Mouse (Mus musculus): ENCODE data around the gene Slc25a47. TPM values are rescaled to one million over a fixed set of nuclear protein-coding genes. Genes with fewer than 3 reads are reported as not detected.

Gene Slc25a47
- polyA plus RNA-seq, 1 experiment from 2014 or later, result 7.4 TPM

DNA sequence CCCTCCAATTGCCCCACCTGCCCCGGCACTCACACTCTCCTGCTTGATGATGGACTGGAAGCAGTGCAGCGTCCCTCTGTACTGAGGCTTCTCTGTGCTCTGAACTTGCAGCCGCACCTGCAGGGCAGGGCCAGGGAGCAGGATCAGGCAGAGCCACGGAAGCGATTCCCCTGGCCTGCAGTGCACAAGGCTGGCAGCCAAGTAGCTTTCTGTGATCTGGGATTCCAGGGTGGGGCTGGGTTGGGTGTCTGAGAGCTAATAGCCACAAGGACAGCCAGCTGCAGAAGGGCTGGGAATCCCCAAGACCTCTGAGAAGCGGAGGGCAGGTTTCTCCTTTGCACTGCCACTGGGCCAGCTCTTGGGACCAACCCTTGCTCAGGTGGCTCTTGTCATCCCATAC lies 8.2 kb upstream of the Slc25a47 start:
- WGBS, result 94% methylated on average over 6 of the region's 6 CpGs
- H3K9me3 ChIP-seq, result no peaks in the 10 kb centered on the region
- H3K9ac ChIP-seq, result no peak overlapping the region
- H3K4me2 ChIP-seq, result no peak overlapping the region
- peaks cover 9% of the 10 kb centered on the region for H3K4me1 ChIP-seq (replicated peaks)
- 0 out of 2 replicates have a peak, but pooled peaks cover 8% of the 10 kb centered on the region for H3K36me3 ChIP-seq
- no peak for ATAC-seq (ENCODE audit: low FRiP score, low read depth)
- no peak overlapping the region for H3K4me3 ChIP-seq
- H3K27ac ChIP-seq (replicated peaks), result no peak overlapping the region
- no peaks in the 10 kb centered on the region for H3K27me3 ChIP-seq

DNA sequence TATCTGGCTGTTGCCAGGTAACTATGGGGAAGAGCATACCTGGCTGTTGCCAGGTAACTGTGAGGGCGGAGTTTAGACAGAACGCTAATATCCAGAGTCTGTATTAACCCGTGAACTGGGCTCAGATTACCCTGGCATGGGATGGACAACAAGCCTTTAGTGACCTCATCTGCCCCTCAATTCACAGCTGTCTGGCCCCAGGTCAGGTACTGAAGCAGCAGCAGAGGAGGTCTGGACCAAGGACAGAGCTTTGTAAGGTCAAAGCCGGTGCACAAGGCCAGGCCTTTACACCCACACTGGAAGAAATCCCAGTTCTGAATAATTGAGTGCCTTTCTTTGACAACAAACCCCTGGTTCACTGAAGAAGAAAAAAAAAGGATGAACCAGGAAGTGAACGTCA lies 6.2 kb upstream of the Slc25a47 start:
- Histone ChIP-seq H3K36me3 (0 out of 2 replicates have a peak, but pooled peaks cover 8% of the 10 kb centered on the region), H3K4me1 (replicated peaks) (peaks cover 29% of the 10 kb centered on the region), H3K9ac (no peak overlapping the region), H3K27me3 (no peaks in the 10 kb centered on the region), H3K4me2 (no peak overlapping the region), H3K9me3 (no peaks in the 10 kb centered on the region), H3K27ac (replicated peaks) (no peak overlapping the region), H3K4me3 (no peak overlapping the region)
- WGBS, result 77% methylated on average over 5 of the region's 5 CpGs
- ATAC-seq (ENCODE audit: low FRiP score, low read depth), result no peak

DNA sequence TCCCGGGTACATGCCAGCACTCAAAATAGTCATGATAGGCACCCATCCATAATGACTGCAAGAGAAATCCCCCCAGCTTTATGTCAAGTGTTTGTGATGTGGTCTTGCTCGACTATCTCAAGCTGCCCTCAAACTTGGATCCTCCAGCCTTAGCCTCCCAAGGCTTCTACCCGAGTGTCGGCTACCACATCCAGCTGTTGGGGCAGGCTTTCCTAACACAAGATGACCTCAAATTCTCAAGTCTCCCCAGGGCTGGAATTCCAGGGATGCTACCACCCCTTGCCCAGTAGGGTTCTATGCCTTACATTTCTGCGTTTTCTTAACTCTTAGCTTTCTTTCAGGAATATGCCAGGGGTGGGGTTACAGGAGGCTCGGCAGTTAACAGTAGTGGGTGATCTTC lies 5.5 kb upstream of the Slc25a47 start:
- ATAC-seq (ENCODE audit: low FRiP score, low read depth), result no peak
- WGBS, result 86% methylated on average over 6 of the region's 6 CpGs
- H3K4me2 ChIP-seq, result no peak overlapping the region

DNA sequence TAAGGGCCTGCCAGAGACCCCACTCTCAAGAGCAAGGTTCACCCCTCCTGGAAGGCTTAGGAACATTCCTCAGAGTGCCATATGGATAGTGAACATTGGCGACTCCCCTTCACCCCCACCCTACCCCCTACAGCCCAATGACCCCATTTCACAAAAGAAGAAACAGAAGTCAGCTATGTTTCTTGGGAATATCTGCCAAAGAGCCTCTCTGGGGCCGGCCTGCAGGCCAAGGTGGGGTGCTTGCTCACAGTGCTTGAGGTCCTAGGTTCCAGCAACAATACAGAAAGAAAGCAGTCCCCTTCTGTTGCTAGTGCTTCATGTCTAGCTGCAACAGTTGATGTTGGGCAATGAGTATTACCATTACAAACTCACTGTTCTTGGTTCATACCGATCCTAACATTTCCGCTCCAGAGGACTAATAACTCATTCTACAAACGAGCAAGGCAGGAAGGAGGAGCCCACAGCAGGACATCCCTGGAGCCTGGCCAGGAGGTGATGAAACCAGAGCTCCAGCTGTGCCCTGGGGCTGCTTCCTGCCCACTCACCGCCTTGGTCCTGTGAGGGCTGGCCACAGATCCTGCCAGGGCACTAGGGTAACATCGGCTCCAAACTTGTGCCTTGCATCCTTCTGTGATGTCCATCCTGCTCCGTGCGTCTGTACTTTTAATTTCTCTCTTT lies 3.7 kb upstream of the Slc25a47 start:
- H3K4me1 ChIP-seq (replicated peaks), result peaks cover 46% of the 10 kb centered on the region
- H3K9me3 ChIP-seq, result no peaks in the 10 kb centered on the region
- no peak overlapping the region for H3K27ac ChIP-seq (replicated peaks)
- H3K27me3 ChIP-seq, result no peaks in the 10 kb centered on the region
- 53% methylated on average over 9 of the region's 9 CpGs for WGBS
- no peak for ATAC-seq (ENCODE audit: low FRiP score, low read depth)
- no peak overlapping the region for H3K4me3 ChIP-seq
- no peak overlapping the region for H3K4me2 ChIP-seq
- no peak overlapping the region for H3K9ac ChIP-seq
- H3K36me3 ChIP-seq, result 0 out of 2 replicates have a peak, but pooled peaks cover 4% of the 10 kb centered on the region

More for the DNA sequence above, 5.5 kb upstream of the Slc25a47 start:
- Histone ChIP-seq H3K9me3 (no peaks in the 10 kb centered on the region), H3K27ac (replicated peaks) (no peak overlapping the region), H3K4me1 (replicated peaks) (peaks cover 36% of the 10 kb centered on the region), H3K9ac (no peak overlapping the region), H3K4me3 (no peak overlapping the region), H3K36me3 (0 out of 2 replicates have a peak, but pooled peaks cover 8% of the 10 kb centered on the region), H3K27me3 (no peaks in the 10 kb centered on the region)

DNA sequence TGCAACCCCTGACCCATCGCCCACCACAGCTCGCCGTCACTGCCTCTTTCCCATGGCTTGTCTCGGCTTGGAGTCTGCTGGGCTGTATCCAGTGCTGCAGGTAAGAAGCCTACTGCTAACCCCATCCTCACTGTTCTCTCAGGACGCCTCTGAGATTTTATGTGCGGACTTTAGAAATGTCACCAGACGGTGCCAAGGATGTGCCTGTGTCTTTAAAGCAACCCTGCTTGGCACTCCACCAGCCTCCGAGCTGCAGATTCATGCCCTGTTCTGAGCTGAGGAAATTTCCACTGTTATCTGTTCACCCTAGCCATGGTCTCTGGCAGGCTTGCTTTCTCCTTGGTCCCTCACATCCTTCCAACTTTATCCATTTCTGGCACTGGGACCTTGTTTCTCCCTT lies 3.0 kb upstream of the Slc25a47 start:
- ATAC-seq (ENCODE audit: low FRiP score, low read depth), result no peak
- H3K4me1 ChIP-seq (replicated peaks), result peaks cover 54% of the 10 kb centered on the region
- no peaks in the 10 kb centered on the region for H3K27me3 ChIP-seq
- no peak overlapping the region for H3K27ac ChIP-seq (replicated peaks)
- H3K9me3 ChIP-seq, result no peaks in the 10 kb centered on the region
- no peak overlapping the region for H3K9ac ChIP-seq
- H3K4me3 ChIP-seq, result no peak overlapping the region
- H3K4me2 ChIP-seq, result no peak overlapping the region
- 83% methylated on average over 8 of the region's 8 CpGs for WGBS
- H3K36me3 ChIP-seq, result 0 out of 2 replicates have a peak, but pooled peaks cover 4% of the 10 kb centered on the region

DNA sequence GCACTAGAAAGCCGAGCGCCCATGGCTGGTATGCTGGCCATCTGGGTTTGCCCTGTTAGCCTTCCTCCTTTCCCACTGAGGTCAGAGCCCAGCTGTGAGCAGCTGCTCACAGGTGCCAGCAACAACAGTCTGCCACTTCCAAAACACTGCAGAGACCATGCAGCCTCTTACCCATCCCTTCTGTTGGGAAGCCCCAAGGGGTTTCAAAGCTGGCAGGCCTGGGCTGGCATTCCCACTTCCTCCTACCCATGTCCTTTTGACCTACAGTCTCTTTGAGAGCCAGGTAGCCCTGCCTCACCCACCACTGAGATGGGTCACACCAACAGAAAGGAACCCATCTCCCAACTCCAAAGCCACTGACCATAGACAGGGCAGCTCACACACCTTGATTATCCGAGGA lies 2.4 kb upstream of the Slc25a47 start:
- H3K4me3 ChIP-seq, result no peak overlapping the region
- WGBS, result 92% methylated on average over 3 of the region's 3 CpGs
- no peak overlapping the region for H3K27ac ChIP-seq (replicated peaks)
- H3K27me3 ChIP-seq, result no peaks in the 10 kb centered on the region
- H3K9ac ChIP-seq, result no peak overlapping the region
- ATAC-seq (ENCODE audit: low FRiP score, low read depth), result no peak
- no peaks in the 10 kb centered on the region for H3K36me3 ChIP-seq
- no peaks in the 10 kb centered on the region for H3K9me3 ChIP-seq
- peaks cover 60% of the 10 kb centered on the region for H3K4me1 ChIP-seq (replicated peaks)
- no peak overlapping the region for H3K4me2 ChIP-seq

DNA sequence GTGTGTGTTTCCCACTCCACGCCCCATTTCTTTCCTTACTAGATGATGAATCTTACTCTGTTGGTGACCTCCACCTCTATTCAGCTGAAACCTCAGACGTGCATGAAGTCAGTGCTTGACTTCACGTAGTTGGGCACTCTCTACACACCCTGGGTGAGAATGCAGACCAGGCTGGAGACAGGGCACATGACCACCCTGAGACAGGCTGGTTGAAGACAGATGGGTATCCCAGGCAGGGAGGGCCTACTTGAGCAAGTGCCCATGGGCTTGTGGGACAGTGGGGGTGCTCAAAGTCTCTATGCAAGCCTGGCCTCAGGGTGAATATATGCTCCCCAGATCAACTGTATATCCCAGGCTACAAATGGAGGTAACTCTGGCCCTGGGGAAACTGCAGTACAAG lies 1.5 kb upstream of the Slc25a47 start:
- ATAC-seq (ENCODE audit: low FRiP score, low read depth), result no peak
- 0 out of 2 replicates have a peak overlapping the region, but pooled peaks have one; percentile 64 for H3K9ac ChIP-seq
- no peaks in the 10 kb centered on the region for H3K9me3 ChIP-seq
- 74% methylated on average over 3 of the region's 3 CpGs for WGBS
- H3K4me2 ChIP-seq, result peak overlapping the region; percentile 75
- peaks cover 60% of the 10 kb centered on the region for H3K4me1 ChIP-seq (replicated peaks)
- H3K4me3 ChIP-seq, result peak overlapping the region; percentile 81; the same call in 1 of the 2 replicates
- H3K27me3 ChIP-seq, result no peaks in the 10 kb centered on the region
- H3K27ac ChIP-seq (replicated peaks), result no peak overlapping the region
- no peaks in the 10 kb centered on the region for H3K36me3 ChIP-seq

DNA sequence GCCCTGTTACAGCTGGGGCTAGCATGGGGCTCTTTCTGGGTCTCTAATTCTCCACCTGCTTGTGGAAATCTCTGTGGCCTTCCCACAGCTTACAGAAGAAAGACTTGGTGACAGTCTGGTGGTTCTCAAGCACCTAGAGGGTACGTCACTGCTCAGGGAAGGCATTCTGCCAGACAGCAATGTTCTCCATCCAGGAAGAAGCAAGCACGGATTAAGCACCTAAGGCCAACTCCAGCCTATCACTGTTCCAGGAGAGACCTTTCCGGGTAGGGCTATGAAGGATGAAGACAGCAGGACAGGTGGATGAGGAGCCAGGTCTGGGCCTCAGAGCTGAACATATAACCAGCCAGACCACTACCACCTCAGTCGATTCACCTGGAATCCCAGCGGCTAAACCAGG lies 1.1 kb upstream of the Slc25a47 start:
- no peaks in the 10 kb centered on the region for H3K27me3 ChIP-seq
- no peak for ATAC-seq (ENCODE audit: low FRiP score, low read depth)
- H3K4me3 ChIP-seq, result peak overlapping the region; percentile 81
- H3K36me3 ChIP-seq, result no peaks in the 10 kb centered on the region
- peak overlapping the region; percentile 75 for H3K4me2 ChIP-seq
- H3K9me3 ChIP-seq, result no peaks in the 10 kb centered on the region
- WGBS, result 47% methylated on average over 5 of the region's 5 CpGs
- H3K4me1 ChIP-seq (replicated peaks), result peaks cover 60% of the 10 kb centered on the region
- H3K27ac ChIP-seq (replicated peaks), result no peak overlapping the region
- 0 out of 2 replicates have a peak overlapping the region, but pooled peaks have one; percentile 64 for H3K9ac ChIP-seq

DNA sequence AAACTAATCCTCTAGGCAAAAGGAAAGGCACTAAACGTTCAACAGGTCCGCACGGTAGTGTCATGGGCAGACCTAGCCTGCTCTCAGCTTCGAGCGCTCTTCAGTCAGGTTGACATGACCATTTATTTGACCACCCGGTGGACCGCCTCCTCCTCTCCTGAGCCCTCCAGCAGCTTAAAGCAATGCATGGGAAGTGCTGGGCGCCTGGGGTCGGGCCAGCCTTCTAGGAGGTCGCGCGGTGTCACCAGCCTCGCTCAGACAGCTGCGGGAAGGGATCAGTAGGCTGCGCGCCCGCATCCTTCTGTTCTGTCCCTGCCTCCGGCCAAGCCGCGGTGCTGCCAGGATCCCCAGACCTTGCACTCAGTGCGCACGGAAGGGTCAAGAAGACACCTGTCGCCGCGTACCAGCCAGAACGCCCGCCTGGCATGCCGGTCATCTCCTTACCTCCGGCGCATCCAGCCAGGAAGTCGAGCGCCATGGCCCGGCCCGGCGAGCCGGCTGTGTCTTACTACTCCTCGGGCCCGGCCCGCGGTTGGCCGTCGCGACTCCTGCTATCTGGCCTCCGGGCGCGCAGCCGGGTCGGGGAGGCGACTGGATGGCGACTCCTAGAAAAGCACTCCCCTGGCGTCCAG lies 522 bp upstream of the Slc25a47 start:
- Histone ChIP-seq H3K27me3 (no peaks in the 10 kb centered on the region), H3K36me3 (no peaks in the 10 kb centered on the region), H3K4me3 (peak overlapping the region; percentile 81), H3K27ac (replicated peaks) (peak overlapping the region; percentile 66), H3K9ac (peak overlapping the region; percentile 64), H3K4me1 (replicated peaks) (peaks cover 60% of the 10 kb centered on the region), H3K4me2 (peak overlapping the region; percentile 75), H3K9me3 (no peaks in the 10 kb centered on the region)
- ATAC-seq (ENCODE audit: low FRiP score, low read depth), result no peak; the same call in 1 of the 2 replicates
- WGBS, result under 1% methylated on average over 48 of the region's 51 CpGs

DNA sequence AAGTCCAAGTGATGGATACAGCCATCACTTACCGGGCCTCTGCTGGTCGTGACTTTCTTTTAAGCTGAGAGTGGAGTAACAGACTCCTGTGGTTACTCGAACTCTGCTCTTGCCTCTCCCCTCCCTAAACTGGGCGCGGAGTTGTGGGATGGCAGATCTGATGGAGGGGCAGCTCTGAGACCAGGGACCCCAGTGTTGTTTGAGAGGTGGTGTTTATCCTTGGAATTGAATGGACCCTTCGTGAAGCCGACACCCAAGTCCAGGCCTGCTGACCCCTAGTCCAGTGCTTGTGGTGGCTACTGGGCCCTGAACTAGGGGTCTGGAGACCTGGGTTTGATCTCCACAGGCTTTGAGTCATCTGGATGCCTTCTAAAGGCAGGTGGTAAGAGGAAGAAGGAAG lies 876 bp downstream of the Slc25a47 start:
- Histone ChIP-seq H3K36me3 (peaks cover 6% of the 10 kb centered on the region), H3K4me3 (peak overlapping the region; percentile 81), H3K4me2 (peak overlapping the region; percentile 75), H3K27ac (replicated peaks) (0 out of 2 replicates have a peak overlapping the region, but pooled peaks have one; percentile 86), H3K9ac (peak overlapping the region; percentile 63), H3K27me3 (no peaks in the 10 kb centered on the region), H3K4me1 (replicated peaks) (peaks cover 60% of the 10 kb centered on the region), H3K9me3 (no peaks in the 10 kb centered on the region)
- ATAC-seq (ENCODE audit: low FRiP score, low read depth), result no peak
- 57% methylated on average over 7 of the region's 7 CpGs for WGBS

DNA sequence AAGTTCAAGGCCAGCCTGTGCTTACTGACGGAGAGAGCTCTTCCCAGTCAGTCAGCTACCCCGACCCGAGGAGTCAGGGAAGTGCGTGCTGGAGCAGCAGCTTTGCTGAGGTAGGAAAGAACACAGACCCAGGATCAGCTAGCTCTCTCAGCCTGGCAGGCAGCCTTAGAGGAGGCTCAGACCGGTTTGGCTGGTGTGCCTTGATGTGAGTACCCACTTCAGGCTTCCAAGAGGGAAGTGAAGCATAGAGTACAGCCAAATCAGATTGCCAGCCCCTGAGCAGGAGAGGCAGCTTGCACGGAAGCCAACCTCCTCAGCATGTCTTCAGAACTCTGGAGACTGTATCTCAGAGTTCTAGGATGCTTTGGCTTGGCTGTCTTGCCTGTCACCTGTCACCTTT lies 5.3 kb downstream of the Slc25a47 start:
- no peak overlapping the region for H3K4me3 ChIP-seq
- no peak for ATAC-seq (ENCODE audit: low FRiP score, low read depth)
- 90% methylated on average over 6 of the region's 6 CpGs for WGBS
- H3K36me3 ChIP-seq, result peaks cover 18% of the 10 kb centered on the region
- no peaks in the 10 kb centered on the region for H3K27me3 ChIP-seq
- peaks cover 23% of the 10 kb centered on the region for H3K4me1 ChIP-seq (replicated peaks)
- H3K27ac ChIP-seq (replicated peaks), result no peak overlapping the region
- no peak overlapping the region for H3K4me2 ChIP-seq
- no peak overlapping the region for H3K9ac ChIP-seq
- no peaks in the 10 kb centered on the region for H3K9me3 ChIP-seq

DNA sequence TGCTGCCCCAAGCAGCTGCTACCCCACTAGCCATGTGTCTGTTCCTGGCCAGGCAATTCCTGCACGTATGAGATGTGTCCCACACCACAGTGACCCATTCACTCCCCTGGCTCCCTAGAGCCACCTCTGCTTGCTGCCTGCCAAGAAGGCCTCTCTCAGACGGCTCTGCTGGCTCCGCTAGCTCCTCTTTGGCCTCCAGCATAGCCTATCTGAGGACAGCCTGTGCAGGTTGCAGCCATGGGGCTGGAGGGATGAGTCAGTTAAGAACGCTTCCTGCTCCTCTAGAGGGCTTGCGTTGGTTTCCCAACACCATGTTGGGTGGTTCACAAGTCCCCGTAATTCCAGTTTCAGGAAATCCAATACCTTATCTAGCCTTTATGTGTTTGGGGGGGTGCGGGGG lies 6.8 kb downstream of the Slc25a47 start:
- Histone ChIP-seq H3K4me3 (no peak overlapping the region), H3K9ac (no peak overlapping the region), H3K27me3 (no peaks in the 10 kb centered on the region), H3K27ac (replicated peaks) (no peak overlapping the region), H3K4me1 (replicated peaks) (peaks cover 8% of the 10 kb centered on the region), H3K4me2 (no peak overlapping the region), H3K9me3 (no peaks in the 10 kb centered on the region), H3K36me3 (peaks cover 18% of the 10 kb centered on the region)
- WGBS, result 88% methylated on average over 7 of the region's 7 CpGs
- no peak for ATAC-seq (ENCODE audit: low FRiP score, low read depth)

Measured in hindbrain, embryonic 15.5 days (tissue).